Mouse (Mus musculus): ENCODE data around the gene Snx32. TPM values are rescaled to one million over a fixed set of nuclear protein-coding genes. Genes with fewer than 3 reads are reported as not detected.

The Snx32 gene
- polyA plus RNA-seq, 1 experiment: 10.8 TPM

GRCm38 (mm10) chr19:5484496-5484895 lies 25.8 kb downstream of the Snx32 start:
- Histone ChIP-seq H3K4me3 (ENCODE audit: extremely low read depth, insufficient read depth, insufficient read length) (no peak overlapping the region), H3K27me3 (ENCODE audit: control insufficient read depth, insufficient read depth, low read length) (no peaks in the 10 kb centered on the region), H3K27ac (ENCODE audit: insufficient read depth, low read length) (no peak overlapping the region), H3K4me1 (ENCODE audit: control insufficient read depth, insufficient read depth, insufficient read length) (peaks cover 8% of the 10 kb centered on the region; the same call in 1 of the 2 replicates), H3K36me3 (ENCODE audit: control insufficient read depth, insufficient read depth, low read length) (peaks cover 24% of the 10 kb centered on the region)
- no peak for TF ChIP-seq CTCF (IDR thresholded peaks at IDR 0.05; ENCODE audit: extremely low read depth, insufficient read depth, insufficient read length, insufficient replicate concordance)
- no peak for TF ChIP-seq POLR2A (IDR thresholded peaks at IDR 0.05; ENCODE audit: low read depth, low read length)
- DNase-seq (ENCODE audit: low read depth in 1 of 2, low spot score in 2 of 2): no peak
- 87% methylated on average over 5 of the region's 5 CpGs for WGBS

- no peak for TF ChIP-seq CTCF (IDR thresholded peaks at IDR 0.05; ENCODE audit: extremely low read depth, insufficient read depth, insufficient read length, insufficient replicate concordance)
- no peak for TF ChIP-seq POLR2A (IDR thresholded peaks at IDR 0.05; ENCODE audit: low read depth, low read length)
- no peak for DNase-seq (ENCODE audit: low read depth in 1 of 2, low spot score in 2 of 2)
- no peaks in the 10 kb centered on the region for H3K27me3 ChIP-seq (ENCODE audit: control insufficient read depth, insufficient read depth, low read length)
- H3K4me3 ChIP-seq (ENCODE audit: extremely low read depth, insufficient read depth, insufficient read length): no peak overlapping the region
- H3K36me3 ChIP-seq (ENCODE audit: control insufficient read depth, insufficient read depth, low read length): peaks cover 24% of the 10 kb centered on the region
- H3K27ac ChIP-seq (ENCODE audit: insufficient read depth, low read length): no peak overlapping the region
- WGBS: 93% methylated on average over 19 of the region's 19 CpGs
- H3K4me1 ChIP-seq (ENCODE audit: control insufficient read depth, insufficient read depth, insufficient read length): peaks cover 8% of the 10 kb centered on the region; the same call in 1 of the 2 replicates
These were observed 26.7 kb downstream of the Snx32 start for GRCm38 (mm10) chr19:5483386-5484359.

GRCm38 (mm10) chr19:5481398-5481797 lies 28.9 kb downstream of the Snx32 start:
- no peak for DNase-seq (ENCODE audit: low read depth in 1 of 2, low spot score in 2 of 2)
- no peak for TF ChIP-seq CTCF (IDR thresholded peaks at IDR 0.05; ENCODE audit: extremely low read depth, insufficient read depth, insufficient read length, insufficient replicate concordance)
- no peak for TF ChIP-seq POLR2A (IDR thresholded peaks at IDR 0.05; ENCODE audit: low read depth, low read length)
- peaks cover 24% of the 10 kb centered on the region for H3K36me3 ChIP-seq (ENCODE audit: control insufficient read depth, insufficient read depth, low read length)
- WGBS: 89% methylated on average over 10 of the region's 10 CpGs
- no peak overlapping the region for H3K4me3 ChIP-seq (ENCODE audit: extremely low read depth, insufficient read depth, insufficient read length)
- no peaks in the 10 kb centered on the region for H3K4me1 ChIP-seq (ENCODE audit: control insufficient read depth, insufficient read depth, insufficient read length)
- H3K27ac ChIP-seq (ENCODE audit: insufficient read depth, low read length): no peak overlapping the region
- no peaks in the 10 kb centered on the region for H3K27me3 ChIP-seq (ENCODE audit: control insufficient read depth, insufficient read depth, low read length)

GRCm38 (mm10) chr19:5480016-5480415 lies 30.3 kb downstream of the Snx32 start:
- TF ChIP-seq CTCF (IDR thresholded peaks at IDR 0.05; ENCODE audit: extremely low read depth, insufficient read depth, insufficient read length, insufficient replicate concordance) (no peak), POLR2A (IDR thresholded peaks at IDR 0.05; ENCODE audit: low read depth, low read length) (no peak)

GRCm38 (mm10) chr19:5477668-5478300 lies 32.6 kb downstream of the Snx32 start:
- peaks cover 13% of the 10 kb centered on the region for H3K27me3 ChIP-seq (ENCODE audit: control insufficient read depth, insufficient read depth, low read length)
- WGBS: 87% methylated on average over 18 of the region's 18 CpGs
- H3K27ac ChIP-seq (ENCODE audit: insufficient read depth, low read length): no peak overlapping the region
- H3K4me3 ChIP-seq (ENCODE audit: extremely low read depth, insufficient read depth, insufficient read length): no peak overlapping the region
- H3K36me3 ChIP-seq (ENCODE audit: control insufficient read depth, insufficient read depth, low read length): peaks cover 4% of the 10 kb centered on the region
- H3K4me1 ChIP-seq (ENCODE audit: control insufficient read depth, insufficient read depth, insufficient read length): peaks cover 2% of the 10 kb centered on the region
- no peak for TF ChIP-seq POLR2A (IDR thresholded peaks at IDR 0.05; ENCODE audit: low read depth, low read length)
- TF ChIP-seq CTCF (IDR thresholded peaks at IDR 0.05; ENCODE audit: extremely low read depth, insufficient read depth, insufficient read length, insufficient replicate concordance): no peak
- no peak for DNase-seq (ENCODE audit: low read depth in 1 of 2, low spot score in 2 of 2)

More at GRCm38 (mm10) chr19:5480016-5480415, 30.3 kb downstream of the Snx32 start:
- Histone ChIP-seq H3K27ac (ENCODE audit: insufficient read depth, low read length) (no peak overlapping the region), H3K27me3 (ENCODE audit: control insufficient read depth, insufficient read depth, low read length) (peaks cover 4% of the 10 kb centered on the region; the same call in 1 of the 2 replicates), H3K36me3 (ENCODE audit: control insufficient read depth, insufficient read depth, low read length) (peaks cover 17% of the 10 kb centered on the region), H3K4me1 (ENCODE audit: control insufficient read depth, insufficient read depth, insufficient read length) (no peaks in the 10 kb centered on the region; the same call in 1 of the 2 replicates), H3K4me3 (ENCODE audit: extremely low read depth, insufficient read depth, insufficient read length) (no peak overlapping the region)
- no peak for DNase-seq (ENCODE audit: low read depth in 1 of 2, low spot score in 2 of 2)
- 87% methylated on average over 10 of the region's 10 CpGs for WGBS

GRCm38 (mm10) chr19:5477004-5477667 lies 33.2 kb downstream of the Snx32 start:
- H3K4me3 ChIP-seq (ENCODE audit: extremely low read depth, insufficient read depth, insufficient read length): no peak overlapping the region
- no peak for DNase-seq (ENCODE audit: low read depth in 1 of 2, low spot score in 2 of 2)
- 83% methylated on average over 10 of the region's 10 CpGs for WGBS
- TF ChIP-seq CTCF (IDR thresholded peaks at IDR 0.05; ENCODE audit: extremely low read depth, insufficient read depth, insufficient read length, insufficient replicate concordance) (no peak), POLR2A (IDR thresholded peaks at IDR 0.05; ENCODE audit: low read depth, low read length) (no peak)
- no peaks in the 10 kb centered on the region for H3K36me3 ChIP-seq (ENCODE audit: control insufficient read depth, insufficient read depth, low read length)
- H3K27me3 ChIP-seq (ENCODE audit: control insufficient read depth, insufficient read depth, low read length): peaks cover 13% of the 10 kb centered on the region
- no peak overlapping the region for H3K27ac ChIP-seq (ENCODE audit: insufficient read depth, low read length)
- H3K4me1 ChIP-seq (ENCODE audit: control insufficient read depth, insufficient read depth, insufficient read length): peaks cover 2% of the 10 kb centered on the region

Measured in spleen, adult 2 months (tissue).